Comparison of ENCODE assay signal across 8 mouse cellular contexts in the genomic region with DNA sequence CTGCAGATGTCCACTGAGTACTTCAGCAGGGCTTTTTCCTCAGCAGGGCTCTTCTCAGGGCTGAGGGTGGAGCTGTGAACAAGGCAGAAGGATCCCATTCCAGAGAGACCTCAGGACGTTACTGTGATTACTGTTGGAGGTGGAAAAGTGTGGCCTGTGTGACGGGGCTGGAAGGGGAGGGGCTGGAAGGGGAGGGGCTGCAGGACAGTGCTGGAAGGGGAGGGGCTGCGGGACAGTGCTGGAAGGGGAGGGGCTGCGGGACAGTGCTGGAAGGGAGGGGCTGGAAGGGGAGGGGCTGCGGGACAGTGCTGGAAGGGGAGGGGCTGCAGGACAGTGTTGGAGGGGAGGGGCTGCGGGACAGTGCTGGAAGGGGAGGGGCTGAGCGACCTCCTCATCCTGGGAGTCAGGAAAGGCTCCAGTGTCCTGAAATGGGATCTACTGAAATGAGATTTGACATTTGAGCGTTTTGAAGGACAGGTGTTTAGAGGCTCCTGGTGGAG.
DNase-seq lines count a peak whose midpoint lies in the region; ATAC-seq and TF ChIP-seq lines count a peak whose summit lies in the region.

No protein-coding gene starts in this region.

- H3K4me3 ChIP-seq in heart, embryonic 13.5 days = peak overlapping the region; percentile 35
- peak overlapping the region; percentile 24 for H3K4me3 ChIP-seq in embryonic facial prominence, embryonic 13.5 days
- H3K4me3 ChIP-seq in kidney, postnatal 0 days (replicated peaks; ENCODE audit: low read depth, low read length) = no peak overlapping the region
- no peak overlapping the region for H3K4me3 ChIP-seq in midbrain, embryonic 14.5 days (replicated peaks; ENCODE audit: low read depth, low read length)

- peaks cover 24% of the 10 kb centered on the region for H3K4me1 ChIP-seq in heart, embryonic 13.5 days
- H3K4me1 ChIP-seq in embryonic facial prominence, embryonic 13.5 days = peaks cover 20% of the 10 kb centered on the region
- 0 out of 2 replicates have a peak, but pooled peaks cover 6% of the 10 kb centered on the region for H3K4me1 ChIP-seq in kidney, postnatal 0 days (replicated peaks; ENCODE audit: insufficient read depth, low read length)
- H3K4me1 ChIP-seq in midbrain, embryonic 14.5 days (ENCODE audit: control insufficient read depth, insufficient read depth, low read length) = peaks cover 3% of the 10 kb centered on the region; the same call in 1 of the 2 replicates

- peaks cover 15% of the 10 kb centered on the region for H3K27me3 ChIP-seq in heart, embryonic 13.5 days (replicated peaks)
- H3K27me3 ChIP-seq in embryonic facial prominence, embryonic 13.5 days = no peaks in the 10 kb centered on the region
- H3K27me3 ChIP-seq in kidney, postnatal 0 days (ENCODE audit: insufficient read depth, low read length) = no peaks in the 10 kb centered on the region
- H3K27me3 ChIP-seq in midbrain, embryonic 14.5 days (ENCODE audit: control insufficient read depth, insufficient read depth, low read length) = no peaks in the 10 kb centered on the region

- H3K4me2 ChIP-seq in heart, embryonic 13.5 days = peak overlapping the region; percentile 63
- peak overlapping the region; percentile 54 for H3K4me2 ChIP-seq in embryonic facial prominence, embryonic 13.5 days
- H3K4me2 ChIP-seq in kidney, postnatal 0 days (ENCODE audit: low read length) = peak overlapping the region; percentile 39
- H3K4me2 ChIP-seq in midbrain, embryonic 14.5 days (ENCODE audit: low read length) = peak overlapping the region; percentile 29

- no peaks in the 10 kb centered on the region for H3K9me3 ChIP-seq in heart, embryonic 13.5 days
- no peaks in the 10 kb centered on the region for H3K9me3 ChIP-seq in embryonic facial prominence, embryonic 13.5 days
- no peaks in the 10 kb centered on the region for H3K9me3 ChIP-seq in kidney, postnatal 0 days (replicated peaks; ENCODE audit: low read length)
- H3K9me3 ChIP-seq in midbrain, embryonic 14.5 days (ENCODE audit: control insufficient read depth, low read length) = no peaks in the 10 kb centered on the region

- no peaks in the 10 kb centered on the region for H3K36me3 ChIP-seq in heart, embryonic 13.5 days
- H3K36me3 ChIP-seq in embryonic facial prominence, embryonic 13.5 days = no peaks in the 10 kb centered on the region
- no peaks in the 10 kb centered on the region for H3K36me3 ChIP-seq in kidney, postnatal 0 days (ENCODE audit: insufficient read depth, low read length)
- H3K36me3 ChIP-seq in midbrain, embryonic 14.5 days (ENCODE audit: control insufficient read depth, insufficient read depth, low read length) = no peaks in the 10 kb centered on the region

- peak; percentile 56; the same call in 1 of the 2 replicates for ATAC-seq in heart, embryonic 13.5 days (ENCODE audit: extremely low read depth, insufficient number of reproducible peaks, low FRiP score, low TSS enrichment)
- peak; percentile 46; the same call in 1 of the 2 replicates for ATAC-seq in embryonic facial prominence, embryonic 13.5 days (ENCODE audit: insufficient number of reproducible peaks, insufficient read depth, low FRiP score, low TSS enrichment, low read depth)
- peak; percentile 74 for ATAC-seq in kidney, postnatal 0 days (replicated peaks; ENCODE audit: low FRiP score, low read depth)
- ATAC-seq in midbrain, embryonic 14.5 days (ENCODE audit: low FRiP score, low TSS enrichment) = peak; percentile 57

- DNase-seq in heart, adult 18-20 months = no peak
- peak; percentile 74 for DNase-seq in kidney, postnatal 0 days (ENCODE audit: low spot score)
- no peak for DNase-seq in midbrain, embryonic 14.5 days
- DNase-seq in cerebellum, adult 9-10 months = no peak
- no peak for DNase-seq in natural killer cell, adult 2 months (ENCODE audit: low spot score in 2 of 2)
- no peak for DNase-seq in layer of hippocampus, adult 11-12 months (ENCODE audit: low spot score)

- 4% methylated on average over 6 of the region's 8 CpGs for WGBS in heart, embryonic 13.5 days
- WGBS in embryonic facial prominence, embryonic 13.5 days = under 1% methylated on average over 7 of the region's 8 CpGs
- WGBS in kidney, postnatal 0 days = 0% methylated on average over 8 of the region's 8 CpGs
- 1% methylated on average over 7 of the region's 8 CpGs for whole genome bisulfite sequencing in midbrain, embryonic 14.5 days

- H3K27ac ChIP-seq in heart, embryonic 13.5 days (replicated peaks) = peak overlapping the region; percentile 79
- H3K27ac ChIP-seq in embryonic facial prominence, embryonic 13.5 days = peak overlapping the region; percentile 77
- no peak overlapping the region for H3K27ac ChIP-seq in kidney, postnatal 0 days
- H3K27ac ChIP-seq in midbrain, embryonic 14.5 days (replicated peaks; ENCODE audit: low read depth, low read length) = no peak overlapping the region

- peak overlapping the region; percentile 73 for H3K9ac ChIP-seq in heart, embryonic 13.5 days
- no peak overlapping the region for H3K9ac ChIP-seq in embryonic facial prominence, embryonic 13.5 days
- H3K9ac ChIP-seq in kidney, postnatal 0 days (ENCODE audit: low read depth, low read length) = no peak overlapping the region
- H3K9ac ChIP-seq in midbrain, embryonic 14.5 days (replicated peaks; ENCODE audit: low read length) = no peak overlapping the region

- TF ChIP-seq CTCF in kidney, postnatal 0 days (IDR thresholded peaks at IDR 0.05; ENCODE audit: low read depth) = no peak

Comparison
In these comparisons a context has a peak if more than half of its experiments do, and no peak if none do; other contexts are left out.
1. H3K27ac ChIP-seq: peak in heart, embryonic 13.5 days (single experiment) and embryonic facial prominence, embryonic 13.5 days (single experiment); none in kidney, postnatal 0 days (single experiment) and midbrain, embryonic 14.5 days (single experiment).
2. H3K4me3 ChIP-seq: peak in heart, embryonic 13.5 days (single experiment) and embryonic facial prominence, embryonic 13.5 days (single experiment); none in kidney, postnatal 0 days (single experiment) and midbrain, embryonic 14.5 days (single experiment).
3. Peak in every context shown above with its lines, with median percentiles within 50 percentile points of each other: ATAC-seq and H3K4me2 ChIP-seq.